Mouse (Mus musculus) gastrocnemius, adult 8-10 months (tissue): Measurements from ENCODE around the gene Rrm2. TPM values are rescaled to one million over a fixed set of nuclear protein-coding genes. Genes with fewer than 3 reads are reported as not detected.
"Not testable (repeated sequence)": the region's sequence is repeated elsewhere in the genome, so short reads cannot be mapped to it uniquely, and the experiment has no call there.

ENCODE experiments used
- DNase-seq, 2 experiments: peaks; one replicate each; pipeline ENCODE4 v3.0.0; 2022; ENCODE audit warnings: low spot score in 2 of 2
- total RNA-seq, 4 experiments: library from RNA; stranded (reverse); gene quantifications; 2 replicates each; pipeline ENCODE4 v1.2.4; 2022

The Rrm2 gene
- total RNA-seq, 4 experiments from 2014 or later, result 0.46 to 0.73 (median 0.50) TPM

DNA sequence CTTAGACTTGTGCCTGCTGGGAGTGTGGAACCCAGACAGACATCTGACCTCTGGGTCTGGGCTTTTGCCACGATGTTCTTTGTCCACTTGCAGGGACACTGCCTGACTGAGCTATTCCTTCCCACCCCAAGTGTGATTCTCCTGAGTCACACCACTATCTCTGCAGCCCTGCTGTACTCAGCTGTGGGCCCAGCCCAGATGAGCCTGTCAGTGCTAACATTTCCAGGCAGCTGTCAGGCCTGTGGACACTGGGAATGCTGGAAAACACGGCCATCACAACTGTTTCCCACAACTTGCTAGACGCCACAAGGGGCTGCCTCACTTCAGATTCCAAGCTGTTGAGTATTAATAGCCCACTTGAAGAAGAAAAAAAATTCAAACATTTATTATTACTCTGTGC, 5.0 kb upstream of the Rrm2 start:
- DNase-seq, result no peak

GRCm38 (mm10) chr12:24705502-24706263, 2.4 kb upstream of the Rrm2 start:
- DNase-seq, result no peak

DNA sequence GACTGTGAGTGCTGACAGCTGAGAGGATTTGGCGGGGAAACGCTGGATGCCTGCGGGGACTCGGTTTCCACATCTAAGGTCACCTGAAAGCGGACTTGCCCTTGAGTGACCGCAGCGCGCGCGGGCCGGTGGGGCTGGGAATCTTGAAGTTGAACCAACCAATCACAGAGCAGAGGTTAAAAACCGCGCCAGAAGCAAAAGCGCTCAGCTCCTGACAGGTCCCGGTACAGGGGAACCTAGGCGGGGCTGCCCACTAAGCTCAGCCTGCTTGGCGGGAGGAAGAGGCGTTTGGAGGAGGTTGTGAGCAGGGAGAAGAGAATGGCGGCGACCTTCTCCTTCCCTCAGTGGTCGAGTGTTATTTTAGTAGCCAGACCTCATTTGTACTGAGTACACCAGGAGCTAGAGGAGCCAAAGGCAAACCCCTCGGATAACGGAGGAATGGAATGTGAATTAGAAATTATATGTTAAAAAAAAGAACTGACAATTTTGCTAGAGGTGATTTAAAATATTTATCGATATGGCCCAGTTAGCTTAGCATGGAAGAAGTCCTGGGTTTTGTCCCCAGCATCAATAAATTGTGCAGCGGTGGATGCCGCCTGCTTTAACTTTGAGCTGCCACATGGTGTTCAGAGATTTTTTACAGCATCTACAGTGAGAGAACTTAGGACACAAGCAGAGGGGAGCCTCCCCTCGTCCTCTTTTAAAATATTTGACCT, 1.1 kb upstream of the Rrm2 start:
- DNase-seq, result no peak

DNA sequence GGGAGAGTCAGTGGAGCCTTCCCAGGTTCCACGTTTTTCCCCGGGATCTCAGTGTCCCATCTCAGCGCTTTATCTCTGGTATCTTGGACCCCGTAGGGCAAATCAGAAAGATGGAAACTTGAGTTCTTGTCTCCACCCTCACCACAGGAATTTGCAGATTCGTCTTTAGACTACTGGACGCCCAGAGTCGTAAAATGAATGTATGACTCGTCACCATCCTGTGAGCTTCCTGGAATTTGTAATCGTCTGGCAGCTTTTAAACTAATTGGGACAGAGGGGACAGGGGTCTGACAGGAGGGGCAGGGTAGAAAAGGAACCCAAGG, 600 bp upstream of the Rrm2 start:
- no peak for DNase-seq

DNA sequence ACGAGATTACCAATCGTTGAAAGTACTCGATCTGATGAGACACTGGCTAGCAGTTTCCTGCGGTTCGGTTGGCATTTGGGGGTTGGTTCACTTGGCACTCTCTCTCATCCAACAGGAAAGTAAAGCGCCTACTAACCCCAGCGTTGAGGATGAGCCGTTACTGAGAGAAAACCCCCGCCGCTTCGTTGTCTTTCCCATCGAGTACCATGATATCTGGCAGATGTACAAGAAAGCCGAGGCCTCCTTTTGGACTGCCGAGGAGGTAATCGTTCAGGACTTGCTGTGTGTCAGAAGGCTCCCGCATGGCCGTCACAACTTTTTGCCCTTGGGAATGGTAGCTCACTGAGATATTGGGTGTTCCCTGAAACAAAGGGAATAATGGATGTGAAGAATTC, 780 bp downstream of the Rrm2 start:
- DNase-seq, result no peak

DNA sequence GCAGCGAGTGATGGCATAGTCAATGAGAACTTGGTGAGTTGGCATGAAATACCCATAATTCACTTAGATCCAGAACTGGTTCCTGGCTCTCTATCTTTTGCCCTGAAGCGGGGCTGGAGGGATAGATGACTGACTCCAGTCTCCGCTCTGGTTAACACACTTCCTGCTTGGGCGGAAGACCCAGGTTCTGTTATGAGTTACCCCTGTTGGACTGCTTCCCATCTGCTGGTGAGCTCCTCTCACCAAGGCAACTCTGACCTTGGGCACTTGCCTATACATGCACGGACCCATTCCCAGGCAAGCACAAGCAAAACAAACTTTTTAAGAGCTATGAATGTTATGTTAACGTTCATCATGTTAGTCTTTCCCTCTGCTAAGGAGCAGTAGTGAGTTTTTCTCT, 1.4 kb downstream of the Rrm2 start:
- no peak for DNase-seq

DNA sequence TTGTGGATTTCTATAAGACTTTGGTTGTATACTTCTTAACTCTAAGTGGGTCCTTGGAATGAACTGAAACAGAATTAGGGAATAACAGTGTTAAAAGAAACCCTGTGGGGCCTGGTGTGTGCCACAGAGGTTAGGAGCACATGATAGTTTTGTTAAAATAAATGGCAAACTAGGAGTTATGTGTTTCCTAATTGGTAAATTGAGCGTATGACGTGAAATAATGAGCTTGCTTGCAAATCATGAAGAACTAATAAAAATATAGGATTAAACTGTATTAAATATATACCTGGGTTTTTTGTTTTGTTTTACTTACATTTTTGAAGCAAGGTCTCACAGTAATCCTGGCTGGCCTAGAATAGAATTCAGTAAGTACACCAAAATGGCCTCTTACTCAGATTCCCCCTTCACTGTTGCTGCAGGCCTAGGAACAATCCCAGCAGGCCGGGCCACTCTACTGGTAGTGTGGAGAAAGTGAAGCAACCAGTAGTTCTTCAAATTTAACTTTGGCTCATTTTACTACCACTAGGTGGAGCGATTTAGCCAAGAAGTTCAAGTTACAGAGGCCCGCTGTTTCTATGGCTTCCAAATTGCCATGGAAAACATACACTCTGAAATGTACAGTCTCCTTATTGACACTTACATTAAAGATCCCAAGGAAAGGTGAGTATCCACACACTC, 1.9 kb downstream of the Rrm2 start:
- DNase-seq, result no peak

GRCm38 (mm10) chr12:24710672-24711071, 2.6 kb downstream of the Rrm2 start:
- no peak for DNase-seq

GRCm38 (mm10) chr12:24712396-24712795, 4.4 kb downstream of the Rrm2 start:
- DNase-seq, result no peak

DNA sequence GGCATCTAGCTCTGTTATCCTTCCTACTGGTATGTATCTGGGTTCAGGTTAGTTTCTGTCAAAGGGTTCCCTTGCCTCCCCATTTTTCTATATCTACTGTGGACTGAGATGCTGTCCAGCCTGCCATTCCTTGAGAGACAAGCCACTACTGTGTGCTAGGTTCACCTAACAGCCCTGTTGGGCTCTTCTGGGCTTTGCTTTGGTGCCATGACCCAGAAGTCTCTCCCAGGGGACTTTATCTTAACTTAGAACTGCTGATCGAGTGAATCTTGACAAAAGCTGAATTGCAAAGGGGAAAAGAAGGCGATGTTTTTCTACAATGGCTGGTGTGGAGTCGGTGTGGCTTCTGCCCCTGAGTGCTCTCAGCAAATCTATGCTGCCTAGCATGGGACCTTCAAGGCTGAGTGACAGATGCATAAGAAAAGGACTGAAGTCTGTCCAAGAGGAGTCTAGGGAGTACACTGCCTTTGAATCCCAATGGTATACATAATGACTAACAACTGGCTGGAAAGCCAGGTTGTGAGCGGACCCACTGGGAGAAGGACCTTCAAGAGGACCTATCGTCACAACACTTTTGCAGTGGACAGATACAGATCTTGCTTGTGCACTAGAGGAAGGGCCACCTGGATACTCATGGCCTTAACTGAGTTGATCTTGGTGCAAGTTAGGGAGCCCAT, 6.7 kb downstream of the Rrm2 start:
- DNase-seq, result no peak

DNA sequence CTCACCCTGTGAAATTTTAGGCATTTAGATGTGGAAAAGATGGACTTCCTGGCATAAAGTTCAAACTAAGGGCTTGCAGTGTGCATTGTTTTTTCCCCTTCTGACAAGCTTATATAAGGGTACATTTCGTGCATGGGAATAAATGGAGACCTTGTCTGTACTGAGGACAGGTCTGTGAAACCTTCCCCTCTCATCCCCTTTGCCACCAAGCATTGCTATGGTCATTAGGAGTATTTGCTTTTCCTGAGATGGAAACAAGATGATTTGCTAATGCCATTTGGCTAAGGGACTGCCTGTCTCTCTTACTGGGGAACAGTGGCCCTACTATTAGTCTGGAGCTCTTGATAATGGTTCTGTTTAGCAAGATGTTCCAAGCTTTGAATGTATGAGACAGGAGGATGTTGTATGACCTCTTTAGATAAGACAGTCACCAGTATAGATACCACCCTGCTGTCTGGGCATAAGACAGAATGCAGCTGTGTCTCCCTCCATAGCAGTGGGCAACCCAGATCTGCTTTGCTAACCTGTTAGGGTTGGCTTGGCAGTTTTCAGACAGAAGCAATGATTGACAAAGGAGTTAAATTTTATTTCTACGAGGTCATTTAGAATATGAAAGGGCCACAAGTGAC, 7.3 kb downstream of the Rrm2 start:
- no peak for DNase-seq

GRCm38 (mm10) chr12:24716721-24717301, 8.8 kb downstream of the Rrm2 start:
- no peak for DNase-seq

GRCm38 (mm10) chr12:24723434-24723833, 15.4 kb downstream of the Rrm2 start:
- DNase-seq, result no peak

DNA sequence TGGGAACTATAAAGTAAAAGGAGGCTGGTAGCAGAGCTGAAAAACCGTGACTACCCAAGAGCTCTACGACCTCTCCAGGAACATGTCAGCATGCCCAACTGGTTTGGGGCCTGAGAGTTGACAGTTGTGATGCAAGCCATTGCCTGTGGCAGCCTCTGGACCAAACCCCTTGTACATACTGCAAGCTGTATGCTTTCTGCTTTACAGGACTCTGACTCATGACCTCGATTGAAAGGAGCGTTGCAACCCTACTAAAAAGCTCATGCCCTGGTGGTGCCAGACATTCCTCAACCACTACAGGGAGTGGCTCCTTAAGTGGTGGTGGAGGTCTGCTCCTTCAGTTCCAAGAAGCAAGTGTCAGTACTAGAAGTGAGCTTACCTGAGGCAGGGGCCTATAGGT, 15.8 kb downstream of the Rrm2 start:
- DNase-seq, result no peak

- no peak for DNase-seq
Measured at GRCm38 (mm10) chr12:24724369-24724768, 16.3 kb downstream of the Rrm2 start.

- no peak for DNase-seq
Measured at GRCm38 (mm10) chr12:24734828-24735394, 26.9 kb downstream of the Rrm2 start.

- no peak for DNase-seq
Measured at GRCm38 (mm10) chr12:24736956-24737355, 28.9 kb downstream of the Rrm2 start.

- no peak for DNase-seq
Measured at GRCm38 (mm10) chr12:24739963-24740362, 31.9 kb downstream of the Rrm2 start.

DNA sequence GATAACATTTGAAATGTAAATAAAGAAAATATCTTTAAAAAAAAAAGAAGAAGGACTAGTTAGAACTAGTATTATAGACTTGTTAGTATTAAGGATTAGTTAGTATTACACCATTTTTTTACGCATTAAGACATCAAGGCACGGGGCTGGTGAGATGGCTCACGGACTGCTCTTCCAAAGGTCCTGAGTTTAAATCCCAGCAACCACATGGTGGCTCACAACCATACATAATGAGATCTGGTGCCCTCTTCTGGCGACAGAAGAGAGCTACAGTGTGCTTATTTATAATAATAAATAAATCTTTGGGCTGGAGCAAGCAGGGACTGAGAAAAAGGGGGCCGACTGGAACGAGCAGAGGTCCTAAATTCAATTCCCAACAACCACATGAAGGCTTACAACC, 33.5 kb downstream of the Rrm2 start:
- DNase-seq, result not testable (repeated sequence)

GRCm38 (mm10) chr12:24744309-24744708, 36.3 kb downstream of the Rrm2 start:
- no peak for DNase-seq
